Mouse (Mus musculus) heart, adult 9 months (tissue): ENCODE data around the gene Nxn.

ENCODE experiments used
- DNase-seq, 2 experiments: peaks; one replicate each; pipeline ENCODE4 v3.0.0; 2022; ENCODE audit warnings: low spot score in 2 of 2

Nxn gene

GRCm38 (mm10) chr11:76398798-76399586 lies at the start of gene Nxn:
Gene Nxn (minus strand): TSS chr11:76399140.
- peak; percentile 92 to 94 for DNase-seq

GRCm38 (mm10) chr11:76446251-76446650 lies 47.3 kb upstream of the Nxn start:
- no peak for DNase-seq

- no peak for DNase-seq
Observed at GRCm38 (mm10) chr11:76445459-76445858, 46.5 kb upstream of the Nxn start.

GRCm38 (mm10) chr11:76439666-76440065 lies 40.7 kb upstream of the Nxn start:
- DNase-seq, result no peak

GRCm38 (mm10) chr11:76436864-76437437 lies 38.0 kb upstream of the Nxn start:
- peak; percentile 71 to 76 for DNase-seq

- peak in 1 of 2 experiments; percentile 27 for DNase-seq
Observed at GRCm38 (mm10) chr11:76436009-76436408, 37.1 kb upstream of the Nxn start.

GRCm38 (mm10) chr11:76429966-76430631 lies 31.2 kb upstream of the Nxn start:
- DNase-seq, result no peak

GRCm38 (mm10) chr11:76429556-76429955 lies 30.6 kb upstream of the Nxn start:
- DNase-seq, result no peak

- DNase-seq, result no peak
Observed at GRCm38 (mm10) chr11:76429046-76429445, 30.1 kb upstream of the Nxn start.

GRCm38 (mm10) chr11:76427781-76428180 lies 28.8 kb upstream of the Nxn start:
- DNase-seq, result peak; percentile 41 to 50

- no peak for DNase-seq
Observed at GRCm38 (mm10) chr11:76425749-76426148, 26.8 kb upstream of the Nxn start.

- DNase-seq, result no peak
Observed at GRCm38 (mm10) chr11:76420896-76421295, 22.0 kb upstream of the Nxn start.

GRCm38 (mm10) chr11:76419179-76419578 lies 20.2 kb upstream of the Nxn start:
- no peak for DNase-seq

- DNase-seq, result peak in 1 of 2 experiments; percentile 35
Observed at GRCm38 (mm10) chr11:76418423-76418822, 19.5 kb upstream of the Nxn start.

GRCm38 (mm10) chr11:76415985-76416384 lies 17.0 kb upstream of the Nxn start:
- no peak for DNase-seq

GRCm38 (mm10) chr11:76415001-76415400 lies 16.1 kb upstream of the Nxn start:
- no peak for DNase-seq

GRCm38 (mm10) chr11:76413202-76413601 lies 14.3 kb upstream of the Nxn start:
- DNase-seq, result no peak

- DNase-seq, result peak in 1 of 2 experiments; percentile 29
Observed at GRCm38 (mm10) chr11:76410826-76411225, 11.9 kb upstream of the Nxn start.

GRCm38 (mm10) chr11:76406702-76407583 lies 8.0 kb upstream of the Nxn start, which contains the start of gene Timm22:
Gene Timm22 (plus strand): TSS chr11:76406952.
- peak; percentile 95 to 97 for DNase-seq

GRCm38 (mm10) chr11:76405626-76406264 lies 6.8 kb upstream of the Nxn start:
- DNase-seq, result no peak

- DNase-seq, result no peak
Observed at GRCm38 (mm10) chr11:76405113-76405512, 6.2 kb upstream of the Nxn start.
